Mouse (Mus musculus): Measurements from ENCODE around the gene Prss38. TPM values are rescaled to one million over a fixed set of nuclear protein-coding genes. Genes with fewer than 3 reads are reported as not detected.

The Prss38 gene
- total RNA-seq, 1 experiment from 2014 or later, result not detected

DNA sequence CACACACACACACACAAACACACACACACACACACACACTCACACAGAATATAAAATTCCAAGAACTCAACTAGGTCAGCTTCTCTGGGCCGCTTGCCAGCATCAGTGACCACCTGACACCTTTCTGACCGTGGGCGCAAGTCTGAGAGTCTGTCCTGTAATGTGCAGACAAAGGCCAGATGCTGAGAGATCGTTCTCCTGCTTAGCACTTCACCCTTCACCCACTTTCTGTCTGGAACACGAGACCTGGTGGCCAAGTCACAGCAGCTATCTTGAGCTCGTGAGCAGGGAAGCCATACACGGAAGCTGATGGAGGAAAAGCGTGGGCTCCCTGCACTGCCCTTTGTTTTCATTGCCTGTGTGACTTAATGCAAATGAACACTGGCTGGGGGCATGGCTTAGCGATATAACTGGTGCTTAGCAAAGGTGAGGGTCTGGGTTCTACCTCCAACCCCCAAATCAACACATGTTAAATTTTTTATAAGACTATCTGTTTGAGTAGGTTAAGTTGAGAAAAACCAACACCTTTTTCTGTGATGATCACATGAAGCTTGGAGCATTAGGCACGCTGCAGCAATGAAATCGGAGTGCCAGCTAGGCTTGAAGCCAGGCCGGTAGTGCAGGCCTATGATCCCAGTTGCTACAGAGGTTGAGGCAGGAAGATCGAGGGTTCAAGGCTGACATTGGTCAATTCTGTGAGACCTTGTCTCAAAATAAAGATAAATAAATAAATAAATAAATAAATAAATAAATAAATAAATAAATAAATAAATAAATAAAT is 37.3 kb downstream of the Prss38 start:
- no peak for ATAC-seq (replicated peaks in 1 of 2; ENCODE audit: insufficient read depth in 1 of 2, low FRiP score in 2 of 2, low TSS enrichment in 1 of 2, low read depth in 1 of 2, poor library complexity in 2 of 2, severe bottlenecking in 2 of 2)

DNA sequence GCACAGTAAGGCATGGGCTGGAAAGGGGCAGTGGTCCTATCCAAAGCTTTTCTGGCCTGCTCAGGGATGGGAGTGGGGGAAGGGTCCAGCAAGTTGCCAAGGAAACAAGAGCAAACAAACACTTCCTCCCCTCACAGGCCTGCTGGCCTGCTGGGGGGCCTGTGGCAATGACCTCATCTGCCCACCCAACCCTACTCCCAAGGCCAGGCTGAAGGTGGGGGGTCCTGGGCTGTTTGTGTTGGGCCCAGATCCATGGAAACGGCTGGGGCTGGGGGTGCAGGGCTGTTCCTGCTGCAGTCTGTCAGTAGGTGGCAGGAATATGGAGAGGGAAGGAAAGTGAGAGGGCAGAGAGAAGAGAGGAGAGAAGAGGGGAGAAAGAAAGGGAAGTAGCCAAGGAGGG is 39.1 kb downstream of the Prss38 start:
- no peak for ATAC-seq (replicated peaks in 1 of 2; ENCODE audit: insufficient read depth in 1 of 2, low FRiP score in 2 of 2, low TSS enrichment in 1 of 2, low read depth in 1 of 2, poor library complexity in 2 of 2, severe bottlenecking in 2 of 2)

DNA sequence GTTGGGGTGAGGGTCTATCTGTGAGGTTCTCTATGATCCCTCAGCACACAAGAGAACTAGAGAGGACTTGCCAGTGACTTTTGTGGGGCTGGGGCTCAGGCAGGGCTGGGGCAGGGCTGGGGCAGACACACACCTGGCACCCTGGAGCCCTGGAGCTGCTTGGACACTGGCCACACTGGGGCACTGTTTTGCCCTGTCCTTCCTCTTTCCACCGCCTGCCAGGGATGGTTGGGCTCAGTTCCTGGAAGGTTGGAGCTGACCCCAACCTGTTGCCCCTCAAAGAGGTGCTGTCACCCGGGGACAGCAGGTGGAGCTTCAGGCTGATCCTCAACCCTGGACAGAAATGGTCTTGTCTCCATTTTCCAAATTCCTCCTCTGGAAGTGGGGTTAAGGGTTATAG is 39.5 kb downstream of the Prss38 start:
- ATAC-seq (replicated peaks in 1 of 2; ENCODE audit: insufficient read depth in 1 of 2, low FRiP score in 2 of 2, low TSS enrichment in 1 of 2, low read depth in 1 of 2, poor library complexity in 2 of 2, severe bottlenecking in 2 of 2), result no peak

DNA sequence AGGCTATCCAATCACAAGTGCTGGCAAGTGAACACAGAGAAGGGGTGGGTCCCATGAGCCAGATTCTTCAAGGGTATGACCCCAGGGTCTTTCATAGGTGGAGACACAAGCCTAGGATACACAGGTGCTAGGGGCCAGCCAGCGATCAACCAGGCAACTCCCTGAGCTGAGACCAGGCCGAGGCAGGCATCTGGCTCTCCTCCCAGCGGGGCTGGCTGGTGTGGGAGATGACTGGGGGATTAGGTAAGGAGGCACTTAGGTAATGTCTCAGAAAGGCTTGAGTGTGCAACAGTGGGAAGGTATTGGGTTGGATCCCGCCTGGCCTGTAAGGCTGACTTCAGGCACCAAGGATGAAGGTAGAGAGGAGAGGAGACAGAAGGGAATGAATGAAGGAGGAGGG is 40.3 kb downstream of the Prss38 start:
- ATAC-seq (replicated peaks in 1 of 2; ENCODE audit: insufficient read depth in 1 of 2, low FRiP score in 2 of 2, low TSS enrichment in 1 of 2, low read depth in 1 of 2, poor library complexity in 2 of 2, severe bottlenecking in 2 of 2), result no peak

DNA sequence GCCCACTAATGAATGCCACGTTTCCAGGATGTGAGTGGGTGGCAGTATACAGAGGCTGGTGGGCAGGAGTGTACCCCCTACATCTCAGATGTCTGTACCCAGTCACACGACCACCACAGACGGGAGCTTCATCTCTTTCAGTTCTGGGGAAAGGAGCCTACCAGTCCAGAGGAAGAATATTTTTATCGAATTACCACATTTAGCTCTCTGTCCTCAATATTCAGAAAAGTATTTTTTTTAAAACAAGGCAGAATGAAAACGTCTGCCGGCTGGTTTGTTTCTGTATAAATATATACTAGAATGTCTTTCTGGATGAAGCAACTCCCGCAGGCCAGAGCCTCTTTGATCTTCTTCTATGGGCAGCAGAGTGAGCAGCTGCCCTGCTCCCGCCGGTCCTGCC is 42.5 kb downstream of the Prss38 start:
- no peak for ATAC-seq (replicated peaks in 1 of 2; ENCODE audit: insufficient read depth in 1 of 2, low FRiP score in 2 of 2, low TSS enrichment in 1 of 2, low read depth in 1 of 2, poor library complexity in 2 of 2, severe bottlenecking in 2 of 2)

DNA sequence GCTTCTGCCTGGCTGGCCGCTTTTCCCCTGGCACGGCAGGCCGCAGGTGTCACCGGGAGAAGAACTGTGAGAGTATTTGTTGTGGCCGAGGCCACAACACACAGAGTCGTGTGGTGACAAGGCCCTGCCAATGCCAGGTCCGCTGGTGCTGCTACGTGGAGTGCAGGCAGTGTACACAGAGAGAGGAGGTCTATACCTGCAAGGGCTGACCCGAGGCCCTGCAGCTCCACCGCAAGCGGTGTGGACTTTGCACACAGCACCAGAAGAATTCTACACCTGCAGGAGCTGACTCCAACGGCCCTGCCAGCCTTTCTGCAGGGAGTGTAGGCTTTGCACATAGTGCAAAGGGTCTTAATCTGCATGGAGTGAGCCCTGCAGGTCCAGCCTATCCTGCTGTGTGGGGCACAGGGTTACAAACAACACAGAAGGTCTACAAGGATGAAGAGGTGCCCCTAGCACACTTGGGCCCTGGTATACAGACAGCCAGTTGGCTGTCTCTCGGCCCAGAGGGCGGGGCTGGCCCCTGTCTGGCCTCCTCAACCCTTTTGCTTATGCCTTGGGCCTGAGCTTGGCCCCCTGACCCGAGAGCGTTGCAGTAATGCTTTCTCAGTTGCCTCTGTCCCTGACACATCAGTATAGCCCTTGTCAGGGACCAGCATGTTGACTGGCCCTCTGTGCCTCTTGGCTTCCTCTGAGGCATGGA is 44.1 kb downstream of the Prss38 start:
- no peak for ATAC-seq (replicated peaks in 1 of 2; ENCODE audit: insufficient read depth in 1 of 2, low FRiP score in 2 of 2, low TSS enrichment in 1 of 2, low read depth in 1 of 2, poor library complexity in 2 of 2, severe bottlenecking in 2 of 2)

DNA sequence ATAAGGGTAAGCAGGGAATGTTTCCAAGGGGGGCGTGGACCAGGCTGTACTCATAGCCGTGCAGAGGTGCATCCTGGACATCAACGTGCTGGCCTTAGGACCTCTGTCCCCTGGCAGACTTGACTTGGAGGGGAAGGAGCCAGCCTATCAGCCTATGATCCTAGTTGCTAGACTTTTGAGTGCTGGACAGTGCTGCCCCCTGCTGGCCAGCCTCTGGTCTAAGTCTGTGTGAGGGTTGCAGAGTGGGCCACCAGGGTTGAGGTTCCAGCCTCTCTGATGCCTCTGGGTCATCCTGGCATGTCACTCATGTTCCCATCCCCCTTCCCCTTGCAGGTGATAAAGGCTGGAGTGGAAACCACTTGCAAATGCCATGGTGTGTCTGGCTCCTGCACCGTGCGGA is 44.9 kb downstream of the Prss38 start:
- ATAC-seq (replicated peaks in 1 of 2; ENCODE audit: insufficient read depth in 1 of 2, low FRiP score in 2 of 2, low TSS enrichment in 1 of 2, low read depth in 1 of 2, poor library complexity in 2 of 2, severe bottlenecking in 2 of 2), result peak; percentile 65 to 76

DNA sequence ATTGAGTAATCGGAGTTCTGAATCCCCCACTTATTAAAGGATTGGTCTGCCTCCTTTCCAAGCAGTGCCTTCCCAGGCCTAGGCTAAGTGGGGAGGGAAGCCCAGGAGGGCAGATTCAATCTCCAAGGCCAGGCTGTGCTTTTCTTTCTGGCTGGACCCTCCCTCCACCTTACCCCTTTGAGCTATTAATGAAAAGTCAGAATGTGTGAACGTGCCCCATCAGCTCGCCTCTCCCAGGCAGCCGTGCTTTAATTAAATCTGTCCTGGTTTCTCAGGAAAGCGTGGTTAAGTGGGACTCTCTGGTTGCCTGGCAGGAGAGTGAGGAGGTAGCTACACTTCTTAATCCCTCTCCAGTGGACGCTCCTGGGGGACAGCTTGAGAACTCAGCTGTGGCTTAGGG is 45.8 kb downstream of the Prss38 start:
- no peak for ATAC-seq (replicated peaks in 1 of 2; ENCODE audit: insufficient read depth in 1 of 2, low FRiP score in 2 of 2, low TSS enrichment in 1 of 2, low read depth in 1 of 2, poor library complexity in 2 of 2, severe bottlenecking in 2 of 2)

DNA sequence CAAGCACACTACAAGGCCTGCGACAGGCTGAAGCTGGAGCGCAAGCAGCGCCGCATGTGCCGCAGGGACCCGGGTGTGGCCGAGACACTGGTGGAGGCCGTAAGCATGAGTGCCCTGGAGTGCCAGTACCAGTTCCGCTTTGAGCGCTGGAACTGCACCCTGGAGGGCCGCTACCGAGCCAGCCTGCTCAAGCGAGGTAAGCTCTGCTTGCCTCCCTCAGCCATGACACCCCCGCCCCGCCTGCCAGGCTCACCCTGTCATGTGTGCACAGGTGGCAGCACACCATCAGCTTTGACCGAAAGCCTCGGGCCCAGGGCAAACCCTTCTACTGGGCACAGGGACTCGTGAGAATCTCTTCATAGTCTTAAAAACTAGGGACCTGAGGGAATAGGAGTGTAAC is 47.8 kb downstream of the Prss38 start:
- no peak for ATAC-seq (replicated peaks in 1 of 2; ENCODE audit: insufficient read depth in 1 of 2, low FRiP score in 2 of 2, low TSS enrichment in 1 of 2, low read depth in 1 of 2, poor library complexity in 2 of 2, severe bottlenecking in 2 of 2)

DNA sequence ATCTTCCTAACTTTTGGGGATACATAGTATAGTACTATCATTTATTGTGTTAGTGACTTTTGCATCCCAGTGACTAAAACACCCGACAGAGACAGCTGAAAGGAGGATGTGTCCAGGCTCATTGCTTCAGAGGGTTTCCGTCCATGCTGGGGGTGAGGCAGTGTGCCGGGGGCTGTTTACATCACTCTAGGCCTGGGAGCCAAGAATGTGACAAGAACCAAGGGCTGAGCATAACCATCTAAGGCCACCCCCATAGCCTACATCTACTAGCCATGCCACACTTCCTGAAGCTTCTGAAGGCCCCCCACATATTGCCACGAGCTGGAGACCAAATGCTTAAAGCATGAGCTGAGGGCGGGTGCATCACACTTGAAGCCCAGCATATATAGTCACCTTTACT is 50.7 kb downstream of the Prss38 start:
- ATAC-seq (replicated peaks in 1 of 2; ENCODE audit: insufficient read depth in 1 of 2, low FRiP score in 2 of 2, low TSS enrichment in 1 of 2, low read depth in 1 of 2, poor library complexity in 2 of 2, severe bottlenecking in 2 of 2), result no peak

DNA sequence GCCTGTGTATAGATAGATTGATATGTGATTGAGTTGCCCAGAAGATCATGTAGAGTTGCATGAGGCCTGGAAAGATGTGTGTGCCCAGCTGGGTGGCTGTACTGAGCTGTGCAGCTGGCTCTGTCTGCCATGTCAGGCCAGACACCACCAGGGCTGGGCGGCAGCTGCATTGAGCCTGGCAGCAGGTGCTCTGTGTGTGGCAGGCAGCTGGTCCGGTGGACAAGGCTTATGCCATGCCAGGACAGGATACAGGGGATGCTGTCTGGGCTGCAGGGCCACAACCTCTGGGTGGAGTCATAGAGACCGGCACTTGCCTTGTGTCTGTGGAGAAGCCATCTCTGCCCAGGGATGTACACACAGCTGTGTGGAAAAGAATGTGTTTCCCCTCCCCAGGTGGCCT is 52.5 kb downstream of the Prss38 start:
- no peak for ATAC-seq (replicated peaks in 1 of 2; ENCODE audit: insufficient read depth in 1 of 2, low FRiP score in 2 of 2, low TSS enrichment in 1 of 2, low read depth in 1 of 2, poor library complexity in 2 of 2, severe bottlenecking in 2 of 2)

Other genes starting within 250 kb of the Prss38 start
- gene Obscn, start 239.3 kb downstream of the Prss38 start, total RNA-seq (2017), result 0.10 and 0.38 TPM in 2 replicates
- gene Iba57, start 211.9 kb downstream of the Prss38 start, total RNA-seq (2017), result 5.6 and 6.1 TPM in 2 replicates
- gene Gjc2, start 192.4 kb downstream of the Prss38 start, total RNA-seq (2017), result not detected in 2 replicates
- gene Guk1, start 183.4 kb downstream of the Prss38 start, total RNA-seq (2017), result 48.5 and 54.2 TPM in 2 replicates
- gene Mrpl55, start 173.2 kb downstream of the Prss38 start, total RNA-seq (2017), result 47.6 and 49.0 TPM in 2 replicates
- 16.6 and 23.1 TPM in 2 replicates for gene 2310033P09Rik, start 167.3 kb downstream of the Prss38 start, total RNA-seq (2017)
- 237 and 263 TPM in 2 replicates for gene Arf1, start 147.4 kb downstream of the Prss38 start, total RNA-seq (2017)
- not detected in 2 replicates for gene Wnt3a, start 84.9 kb downstream of the Prss38 start, total RNA-seq (2017)
- 0.30 TPM in 1 of 2 replicates, not detected in the other for gene Wnt9a, start 68.7 kb downstream of the Prss38 start, total RNA-seq (2017)
- gene Jmjd4, start 74.4 kb upstream of the Prss38 start, total RNA-seq (2017), result 5.3 and 7.8 TPM in 2 replicates
- gene Snap47, start 75.5 kb upstream of the Prss38 start, total RNA-seq (2017), result 9.7 and 16.4 TPM in 2 replicates
- gene Zfp867, start 96.8 kb upstream of the Prss38 start, total RNA-seq (2017), result 5.9 and 7.9 TPM in 2 replicates
- 18.3 and 20.8 TPM in 2 replicates for gene Zkscan17, start 151.1 kb upstream of the Prss38 start, total RNA-seq (2017)
- gene Nlrp3, start 165.9 kb upstream of the Prss38 start, total RNA-seq (2017), result 3.2 and 4.9 TPM in 2 replicates
- not detected in 2 replicates for gene Olfr222, start 200.6 kb upstream of the Prss38 start, total RNA-seq (2017)
- gene Olfr223, start 217.6 kb upstream of the Prss38 start, total RNA-seq (2017), result not detected in 2 replicates

Data from hematopoietic stem cell, adult 5-6 weeks (primary cell).